Mouse (Mus musculus) frontal cortex, adult (tissue): ENCODE data around the gene Pim3.
A peak's percentile ranks its signal among the peaks of the same experiment; 100 is the strongest.

Source experiments
- ATAC-seq: cut with Nextera tagmentation; 2 replicates; pipeline ENCODE4 v1.9.2; 2017; ENCODE audit warnings: mild to moderate bottlenecking, moderate library complexity, mixed read lengths; ENCODE audit not compliant: low TSS enrichment

Gene Pim3

GRCm38 (mm10) chr15:88837199-88837932, 24.6 kb upstream of the Pim3 start:
- peak; percentile 32; the same call in 1 of the 2 replicates for ATAC-seq

DNA sequence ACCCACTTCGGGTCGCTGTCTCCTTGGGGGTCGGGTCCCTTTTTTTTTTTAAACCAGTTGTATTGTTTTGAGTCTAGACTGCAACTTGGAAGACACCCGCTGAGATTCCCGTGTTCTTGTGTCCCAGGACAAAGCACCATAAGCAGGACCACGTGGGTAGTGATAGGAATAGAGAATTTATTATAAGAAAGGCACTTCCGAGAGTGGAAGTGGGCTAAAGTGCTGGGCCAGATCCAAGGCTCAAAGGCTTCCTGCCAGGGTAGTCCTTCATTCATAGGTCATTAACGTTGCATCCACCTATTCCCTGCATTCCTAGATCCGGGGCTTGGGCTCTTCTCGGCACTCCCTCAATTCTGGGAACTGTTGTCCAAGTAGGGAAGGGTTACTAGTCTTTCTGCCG, 24.0 kb upstream of the Pim3 start:
- ATAC-seq, result no peak

- ATAC-seq, result peak; percentile 64
Measured at GRCm38 (mm10) chr15:88839271-88839670, 22.7 kb upstream of the Pim3 start.

DNA sequence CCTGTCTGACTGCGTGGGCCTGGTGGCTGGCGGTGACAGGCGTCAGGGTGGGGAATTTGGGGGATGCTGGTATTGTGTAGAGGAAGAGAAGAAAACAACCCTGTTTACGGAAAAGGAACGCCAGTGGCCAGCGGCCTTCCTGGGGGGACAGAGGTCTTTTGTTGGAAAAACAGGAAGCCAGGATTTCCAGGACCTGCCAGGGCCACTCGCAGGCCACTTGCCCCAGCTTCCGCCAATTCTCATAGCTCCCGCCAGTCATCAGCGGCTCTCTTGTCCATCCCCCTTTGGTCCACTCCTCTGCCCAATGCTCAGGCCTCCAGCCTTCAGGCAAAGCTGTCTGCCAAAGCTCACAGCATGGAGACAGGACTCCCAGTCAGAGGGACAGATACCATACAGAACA, 21.9 kb upstream of the Pim3 start:
- ATAC-seq, result peak; percentile 26; the same call in 1 of the 2 replicates

DNA sequence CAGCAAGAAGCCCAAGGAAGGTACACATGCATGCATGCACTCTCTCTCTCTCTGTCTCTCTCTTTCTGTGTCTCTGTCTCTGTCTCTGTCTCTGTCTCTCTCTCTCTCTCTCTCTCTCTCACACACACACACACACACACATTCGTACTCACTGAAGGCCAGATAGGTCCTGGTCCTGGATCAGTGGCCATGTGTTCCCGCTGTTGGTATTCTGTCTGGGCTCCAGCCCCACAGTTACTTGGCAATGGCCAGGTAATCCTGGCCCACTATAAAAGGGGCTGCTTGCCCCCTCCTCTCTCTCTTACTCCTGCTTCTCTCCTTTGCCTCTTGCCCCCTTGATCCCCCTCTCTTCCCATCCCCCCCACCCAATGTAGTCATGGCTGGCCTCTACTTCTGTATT, 20.8 kb upstream of the Pim3 start:
- ATAC-seq, result no peak

- ATAC-seq, result no peak
Measured at GRCm38 (mm10) chr15:88841580-88842299, 20.2 kb upstream of the Pim3 start.

GRCm38 (mm10) chr15:88842300-88842673, 19.7 kb upstream of the Pim3 start:
- ATAC-seq, result no peak

DNA sequence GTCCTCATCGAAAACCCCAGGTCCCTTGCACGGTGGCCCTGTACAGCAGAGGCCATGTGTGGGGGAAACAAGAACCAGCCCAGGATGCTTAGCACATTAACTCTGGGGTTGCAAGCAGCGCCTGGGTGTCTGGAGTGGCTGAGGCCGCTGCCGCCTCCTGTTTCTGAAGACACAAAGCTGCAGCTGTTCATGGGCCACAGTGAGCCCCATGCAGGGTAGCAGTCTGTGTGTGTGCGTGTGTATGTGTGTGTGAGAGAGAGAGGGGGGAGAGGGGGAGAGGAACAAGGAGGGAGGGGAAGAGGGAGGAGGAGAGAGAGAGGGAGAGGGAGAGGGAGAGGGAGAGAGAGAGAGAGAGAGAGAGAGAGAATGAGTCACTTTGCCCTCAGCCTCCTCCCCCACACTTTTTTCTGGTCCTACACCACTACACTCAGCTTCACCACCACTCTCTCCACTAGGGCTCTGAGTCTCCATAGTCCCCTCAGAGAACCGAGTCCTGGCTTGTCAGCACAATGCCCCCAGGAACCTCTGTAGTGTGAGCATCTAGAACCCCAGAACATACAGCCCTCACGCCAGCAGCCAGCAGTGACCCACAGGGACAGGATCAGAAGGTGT, 18.4 kb upstream of the Pim3 start:
- peak; percentile 56; the same call in 1 of the 2 replicates for ATAC-seq

GRCm38 (mm10) chr15:88844966-88845365, 17.0 kb upstream of the Pim3 start:
- ATAC-seq, result no peak

- ATAC-seq, result no peak
Measured at GRCm38 (mm10) chr15:88848661-88849060, 13.3 kb upstream of the Pim3 start.

GRCm38 (mm10) chr15:88849621-88850020, 12.4 kb upstream of the Pim3 start:
- ATAC-seq, result no peak

DNA sequence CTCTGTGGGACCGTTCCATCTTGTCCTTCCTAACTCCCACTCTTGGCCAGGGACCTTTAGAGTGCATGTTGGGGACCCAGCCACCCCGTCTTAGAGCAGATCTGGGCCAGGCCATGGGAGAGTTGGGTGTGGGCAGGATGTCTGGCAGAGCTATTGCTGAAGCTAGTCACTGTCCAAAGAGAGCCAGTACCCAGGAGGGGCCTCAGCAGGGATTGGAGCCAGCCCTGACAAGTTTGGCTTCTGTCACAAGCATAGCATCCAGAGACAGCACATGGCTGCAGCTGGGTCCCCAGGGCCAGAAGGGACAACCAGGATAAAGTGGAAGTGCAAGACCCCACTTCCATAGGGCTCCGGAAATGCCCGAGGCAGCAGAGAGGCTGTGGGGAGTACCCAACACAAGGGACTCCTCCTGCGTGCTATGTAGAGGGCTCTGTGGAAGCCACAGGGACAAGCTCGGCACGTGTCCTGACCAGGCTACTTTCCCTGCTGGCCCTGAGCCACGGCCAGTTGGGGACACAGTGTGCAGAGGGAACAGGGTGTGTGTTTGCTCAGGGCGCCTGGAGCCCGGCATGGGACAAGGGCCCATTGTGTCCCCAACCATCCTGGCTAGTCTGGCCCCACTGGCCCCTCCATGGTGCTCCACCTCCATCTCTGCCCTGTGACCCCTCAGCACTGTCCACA, 11.7 kb upstream of the Pim3 start:
- peak; percentile 88 for ATAC-seq

- no peak for ATAC-seq
Measured at GRCm38 (mm10) chr15:88851076-88851475, 10.9 kb upstream of the Pim3 start.

DNA sequence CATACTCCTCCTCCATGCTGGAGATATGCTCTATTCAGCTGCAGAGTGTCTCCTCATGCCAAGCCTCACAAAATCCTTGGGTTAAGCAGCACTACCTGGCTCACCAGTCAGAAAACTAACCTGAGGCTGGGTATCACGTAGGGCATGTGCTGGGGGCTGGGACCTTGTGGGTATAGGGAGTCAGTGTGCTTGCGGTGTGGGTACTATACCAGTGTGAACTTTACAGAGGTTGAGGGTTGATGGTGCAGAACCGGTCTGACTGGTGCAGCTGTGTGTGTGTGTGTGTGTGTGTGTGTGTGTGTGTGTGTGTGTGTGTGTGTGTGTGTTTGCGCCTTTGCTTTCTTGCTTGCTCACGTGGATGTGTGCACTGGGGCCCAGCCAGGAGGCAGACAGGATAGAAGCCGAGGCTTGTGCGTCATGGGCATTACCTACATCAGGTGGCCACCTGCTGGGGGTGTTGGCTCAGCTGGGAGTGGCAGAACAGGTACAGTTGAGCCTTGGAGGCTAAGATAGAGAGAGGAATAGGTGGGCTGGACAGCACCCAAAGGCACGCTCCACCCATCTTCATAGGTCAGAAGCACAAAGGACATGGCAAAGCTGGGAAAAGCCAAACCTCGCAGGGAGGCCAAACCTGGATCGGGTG, 10.4 kb upstream of the Pim3 start:
- no peak for ATAC-seq

DNA sequence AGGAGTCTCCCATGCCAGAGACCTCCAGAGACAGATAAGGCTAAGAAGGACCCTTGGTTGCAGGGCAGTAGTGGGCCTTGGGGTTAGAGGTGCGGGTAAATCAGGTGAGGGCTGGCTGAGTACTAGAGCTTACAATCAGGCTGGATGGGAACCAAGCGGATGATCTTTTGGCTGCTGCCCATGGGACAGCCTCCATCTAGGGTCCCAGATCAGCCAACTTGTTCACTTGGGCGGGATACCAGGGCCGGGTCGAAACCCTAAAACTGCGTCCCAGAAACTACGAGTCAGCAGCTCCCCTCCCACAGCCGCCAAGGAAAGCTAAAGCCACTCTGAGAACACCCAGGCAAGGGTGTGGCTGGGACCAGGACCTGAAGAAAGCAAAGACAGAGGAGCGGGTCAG, 8.9 kb upstream of the Pim3 start:
- ATAC-seq, result no peak

DNA sequence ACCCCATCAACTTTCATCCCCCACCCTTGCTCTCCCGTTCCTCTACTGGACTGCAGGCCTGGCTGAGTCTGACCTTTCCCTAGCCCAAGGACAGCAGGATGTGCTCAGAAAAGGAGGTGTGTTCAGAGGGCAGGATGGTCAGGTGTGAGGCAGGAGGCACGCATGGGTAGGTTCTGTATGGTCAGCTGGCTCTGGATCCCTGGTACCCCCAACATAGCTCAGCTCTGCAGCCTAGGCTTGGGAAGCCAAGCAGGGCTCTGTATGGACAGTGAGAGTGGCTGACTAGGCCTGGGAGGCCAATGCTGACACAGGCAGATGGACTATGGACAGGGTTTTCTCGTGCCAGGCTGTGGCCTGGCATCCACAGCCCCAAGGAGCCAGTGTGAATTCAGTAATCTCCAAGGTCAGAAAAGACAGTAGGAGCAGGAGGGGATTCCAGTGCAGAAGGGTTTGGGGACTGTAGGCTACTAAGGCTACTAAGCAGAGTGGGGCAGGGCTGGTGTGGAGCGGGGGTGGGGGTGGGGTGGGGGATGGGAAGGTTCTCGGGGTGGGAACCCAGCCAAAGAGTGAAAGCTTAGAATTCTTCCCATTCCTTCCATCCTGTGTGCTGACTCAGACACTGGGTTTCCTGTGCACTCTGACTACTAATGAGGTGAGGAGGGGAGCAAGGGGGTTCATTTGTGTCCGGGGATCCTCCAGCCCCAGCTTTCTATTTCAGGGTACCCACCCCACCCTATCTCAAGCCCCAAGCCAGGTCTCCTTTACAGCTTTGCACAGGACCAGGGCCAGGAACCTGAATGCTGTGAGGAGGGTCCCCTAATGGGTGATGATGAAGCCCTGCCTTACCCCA, 7.6 kb upstream of the Pim3 start:
- ATAC-seq, result no peak

- ATAC-seq, result no peak
Measured at GRCm38 (mm10) chr15:88854969-88855830, 6.8 kb upstream of the Pim3 start.

- no peak for ATAC-seq
Measured at GRCm38 (mm10) chr15:88855896-88856417, 6.0 kb upstream of the Pim3 start.

DNA sequence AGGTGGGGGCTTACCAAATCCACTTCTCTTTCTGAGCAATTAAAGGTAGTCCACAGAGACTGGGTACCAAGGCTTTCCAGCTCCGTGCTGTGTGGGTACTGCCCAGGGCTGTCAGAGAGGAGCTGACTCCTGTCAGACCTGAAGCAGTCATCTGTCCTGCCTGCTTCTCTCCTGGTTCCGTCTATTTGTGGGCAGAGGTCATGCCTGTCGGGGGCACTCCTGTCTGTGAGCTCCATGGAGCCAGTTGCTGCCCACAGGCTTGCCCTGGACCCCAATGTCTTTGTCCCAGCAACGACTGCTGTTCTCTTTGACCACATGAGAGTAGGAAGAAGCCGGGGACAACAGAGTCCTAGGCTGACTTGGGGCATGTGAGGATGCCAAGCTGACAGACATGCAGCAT, 5.4 kb upstream of the Pim3 start:
- no peak for ATAC-seq

GRCm38 (mm10) chr15:88857361-88857760, 4.6 kb upstream of the Pim3 start:
- no peak for ATAC-seq
